Mouse (Mus musculus) C2C12 (cell line): ENCODE measurements around the gene Rab13. TPM values are rescaled to one million over a fixed set of nuclear protein-coding genes. Genes with fewer than 3 reads are reported as not detected.
A peak's percentile ranks its signal among the peaks of the same experiment; 100 is the strongest.

Experiments used
- H3K27me3 ChIP-seq: one replicate; pipeline ENCODE4 v1.6.1; 2011; ENCODE audit not compliant: control insufficient read depth, insufficient read depth, insufficient read length
- H3K36me3 ChIP-seq: one replicate; pipeline ENCODE4 v1.6.1; 2011; ENCODE audit not compliant: control insufficient read depth, insufficient read depth
- H3K4me3 ChIP-seq: one replicate; pipeline ENCODE4 v1.5.1; 2011; ENCODE audit warnings: mild to moderate bottlenecking, control low read depth; ENCODE audit not compliant: poor library complexity, insufficient read depth, severe bottlenecking
- H3K79me2 ChIP-seq: one replicate; pipeline ENCODE4 v1.6.1; 2011; ENCODE audit not compliant: control insufficient read depth, insufficient read depth
- H3K79me3 ChIP-seq: one replicate; pipeline ENCODE4 v1.6.1; 2011; ENCODE audit warnings: low read depth, control low read depth
- H3ac ChIP-seq: one replicate; pipeline ENCODE3; 2011; ENCODE audit warnings: low read depth; ENCODE audit not compliant: control insufficient read depth, insufficient read length
- CEBPB ChIP-seq: IDR thresholded peaks from one replicate; pipeline ENCODE4 v1.6.1; 2011; ENCODE audit warnings: low read depth, mild to moderate bottlenecking, control low read depth, moderate library complexity
- CTCF ChIP-seq: IDR thresholded peaks from one replicate; pipeline ENCODE4 v1.5.1; 2011; ENCODE audit not compliant: control insufficient read depth, insufficient read depth, insufficient read length
- FOSL1 ChIP-seq: IDR thresholded peaks from one replicate; pipeline ENCODE4 v1.8.0; 2011; ENCODE audit warnings: mild to moderate bottlenecking, low read length; ENCODE audit not compliant: poor library complexity, insufficient read depth, severe bottlenecking
- MAX ChIP-seq: IDR thresholded peaks from one replicate; pipeline ENCODE4 v1.6.1; 2011; ENCODE audit warnings: mild to moderate bottlenecking, control low read depth
- MYOD1 ChIP-seq: IDR thresholded peaks from one replicate; pipeline ENCODE4 v1.6.1; 2011; ENCODE audit warnings: low read depth; ENCODE audit not compliant: control insufficient read depth, insufficient read length
- MYOG ChIP-seq: IDR thresholded peaks from one replicate; pipeline ENCODE4 v1.6.1; 2011; ENCODE audit not compliant: control insufficient read depth, insufficient read length; ENCODE audit errors: extremely low read depth
- USF1 ChIP-seq: IDR thresholded peaks from one replicate; pipeline ENCODE4 v1.6.1; 2011; ENCODE audit warnings: low read depth, mild to moderate bottlenecking, control low read depth, moderate library complexity
- polyA plus RNA-seq: library from polyadenylated mRNA; unstranded; fragments of >200 nt; fragmentation: generic; extraction: Trizol; gene quantifications from one replicate; pipeline ENCODE4 v1.2.1, GENCODE M21; 2012; ENCODE audit warnings: missing spikeins

Rab13 gene
- polyA plus RNA-seq, 1 experiment = 28.2 TPM

DNA sequence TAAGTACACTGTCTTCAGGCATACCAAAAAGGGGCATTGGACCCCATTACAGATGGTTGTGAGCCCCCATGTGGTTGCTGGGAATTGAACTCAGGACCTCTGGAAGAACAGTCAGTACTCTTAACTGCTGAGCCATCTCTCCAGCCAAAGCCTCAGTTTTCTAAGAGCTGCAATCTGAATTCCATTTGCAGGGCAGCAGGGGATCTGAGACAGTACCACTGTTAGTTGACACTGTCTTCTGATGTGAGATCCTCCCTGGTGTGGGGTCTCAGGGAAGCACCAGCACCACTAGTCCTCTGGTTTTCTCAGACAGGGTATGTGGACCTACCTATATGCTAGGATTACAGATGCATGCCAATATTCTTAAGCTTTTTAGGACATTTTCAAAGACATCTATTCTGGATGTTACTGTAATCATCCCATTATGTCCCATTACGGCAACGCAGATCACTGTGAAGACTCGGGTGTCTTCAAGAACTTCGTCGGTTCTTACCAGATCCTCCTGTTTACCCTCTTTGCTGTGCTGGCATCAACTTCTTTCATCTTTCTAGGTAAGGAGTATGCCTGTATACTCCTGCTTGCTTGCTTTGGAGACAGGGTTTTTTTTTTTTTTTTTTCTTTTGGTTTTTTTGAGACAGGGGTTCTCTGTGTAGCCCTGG, 3.5 kb upstream of the Rab13 start:
- Histone ChIP-seq H3K79me2 (peaks cover 35% of the 10 kb centered on the region), H3K36me3 (peaks cover 63% of the 10 kb centered on the region), H3K27me3 (no peaks in the 10 kb centered on the region), H3ac (no peak overlapping the region), H3K4me3 (no peak overlapping the region), H3K79me3 (peaks cover 39% of the 10 kb centered on the region)
- no peak for TF ChIP-seq CTCF
- TF ChIP-seq MYOD1 = no peak
- no peak for TF ChIP-seq MYOG
- no peak for TF ChIP-seq FOSL1
- no peak for TF ChIP-seq CEBPB
- no peak for TF ChIP-seq MAX
- no peak for TF ChIP-seq USF1

DNA sequence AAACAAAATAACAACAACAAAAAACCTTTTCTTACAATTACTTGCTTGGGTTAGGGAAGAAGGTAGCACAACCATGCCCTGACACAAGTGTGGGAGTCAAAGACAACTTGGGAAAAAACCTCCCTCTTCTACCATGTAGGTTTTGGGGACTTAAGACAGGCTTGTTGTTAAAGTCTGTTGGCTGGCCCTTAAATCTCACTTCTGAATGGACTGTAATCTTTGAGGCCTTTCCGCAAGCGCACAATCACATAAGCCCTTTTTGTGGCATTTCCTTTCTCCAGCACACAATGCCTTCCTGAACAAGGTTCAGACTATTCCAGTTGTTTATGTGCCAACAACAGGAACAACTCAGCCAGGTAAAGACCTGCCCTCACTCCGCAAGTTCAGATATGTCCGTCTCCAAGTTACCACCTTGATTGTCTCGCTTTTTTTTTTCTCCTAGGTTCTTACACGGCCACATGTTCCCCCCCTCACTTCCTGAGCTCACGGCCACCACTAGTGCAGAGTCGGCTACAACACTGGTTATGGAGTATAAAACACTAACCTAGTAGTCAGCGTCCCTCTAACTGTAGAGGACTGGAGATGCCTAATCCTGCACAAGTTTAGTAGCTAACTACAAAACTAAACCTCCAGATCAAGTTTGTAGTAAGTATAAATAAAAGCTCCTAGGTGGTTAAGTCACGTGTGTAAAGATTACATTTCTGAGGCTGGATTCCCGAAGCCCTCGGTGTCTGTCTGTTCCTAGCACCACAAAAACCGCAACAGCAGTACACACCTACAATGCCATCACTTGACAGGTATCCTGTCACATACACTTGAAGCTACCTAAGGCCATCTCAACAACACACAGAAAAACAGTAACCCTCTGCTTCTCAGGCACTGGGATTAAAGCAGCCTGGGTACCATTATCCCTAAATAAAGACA, 1.8 kb upstream of the Rab13 start:
- H3K4me3 ChIP-seq = peak overlapping the region; percentile 84
- TF ChIP-seq MYOG = no peak
- TF ChIP-seq USF1 = peak; percentile 17
- peaks cover 35% of the 10 kb centered on the region for H3K79me2 ChIP-seq
- peaks cover 39% of the 10 kb centered on the region for H3K79me3 ChIP-seq
- H3K36me3 ChIP-seq = peaks cover 58% of the 10 kb centered on the region
- peak overlapping the region; percentile 61 for H3ac ChIP-seq
- H3K27me3 ChIP-seq = no peaks in the 10 kb centered on the region

DNA sequence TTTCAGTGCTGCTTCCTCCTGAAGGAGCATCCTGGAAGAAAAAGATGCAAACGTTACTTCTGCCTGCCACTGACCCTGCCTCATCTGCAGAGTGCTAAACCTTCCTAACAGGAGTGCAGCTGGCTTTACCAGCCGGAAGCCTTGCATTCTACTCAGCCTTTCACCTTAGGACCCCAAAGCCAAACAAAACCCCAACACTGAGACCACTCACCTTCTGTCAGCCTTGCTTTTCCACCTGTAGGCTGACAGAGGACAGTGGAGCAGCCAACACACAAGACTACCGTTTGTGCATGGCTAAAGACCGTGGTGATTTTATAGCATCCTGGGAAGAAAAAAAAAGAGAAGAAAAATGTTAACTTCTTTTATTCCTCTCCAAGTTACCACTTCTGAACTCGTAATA, 772 bp upstream of the Rab13 start:
- Histone ChIP-seq H3K79me2 (peaks cover 35% of the 10 kb centered on the region), H3K4me3 (peak overlapping the region; percentile 84), H3K36me3 (peaks cover 51% of the 10 kb centered on the region), H3ac (peak overlapping the region; percentile 71), H3K27me3 (no peaks in the 10 kb centered on the region), H3K79me3 (peaks cover 39% of the 10 kb centered on the region)
- TF ChIP-seq FOSL1 = no peak
- no peak for TF ChIP-seq MYOD1
- no peak for TF ChIP-seq MYOG
- no peak for TF ChIP-seq CEBPB
- no peak for TF ChIP-seq USF1
- no peak for TF ChIP-seq CTCF
- TF ChIP-seq MAX = no peak

DNA sequence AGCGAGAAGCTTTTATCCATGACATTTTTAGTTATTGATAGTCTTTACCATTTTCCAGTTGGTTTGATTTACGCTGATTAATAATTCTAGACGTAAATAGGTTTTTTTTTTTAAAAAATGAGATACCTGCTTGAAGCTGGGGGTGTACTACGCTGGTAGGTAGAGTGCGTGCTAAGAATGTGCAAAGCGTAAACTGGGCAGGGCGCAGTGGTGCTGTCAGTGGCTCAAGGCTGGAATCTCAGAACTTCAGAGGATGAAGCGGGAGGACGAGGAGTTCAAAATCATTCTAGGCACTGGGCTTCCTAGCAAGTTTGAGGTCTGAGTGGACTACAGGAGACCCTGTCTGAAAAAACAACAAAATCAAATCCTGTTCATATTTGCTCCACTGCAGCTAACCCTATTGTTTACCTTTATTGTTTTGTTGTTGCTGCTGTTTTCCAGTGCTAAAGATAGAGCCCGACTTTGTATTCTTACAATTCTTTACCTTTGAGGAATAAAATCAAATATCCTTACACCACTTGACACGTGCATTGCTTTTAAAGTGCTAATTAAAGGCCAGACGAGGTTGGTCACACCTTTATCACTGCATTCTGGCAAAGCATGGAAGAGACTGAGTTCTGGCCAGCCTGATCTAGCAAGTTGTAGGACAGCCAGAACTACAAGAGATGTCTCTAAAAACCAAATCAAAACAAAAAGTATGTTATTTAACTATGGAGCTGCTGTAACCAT, 625 bp downstream of the Rab13 start:
- TF ChIP-seq CTCF (no peak), MAX (no peak), CEBPB (no peak), MYOD1 (no peak), USF1 (no peak), FOSL1 (no peak), MYOG (no peak)
- peaks cover 35% of the 10 kb centered on the region for H3K79me2 ChIP-seq
- H3ac ChIP-seq = peak overlapping the region; percentile 57
- peak overlapping the region; percentile 84 for H3K4me3 ChIP-seq
- H3K79me3 ChIP-seq = peaks cover 38% of the 10 kb centered on the region
- peaks cover 37% of the 10 kb centered on the region for H3K36me3 ChIP-seq
- no peaks in the 10 kb centered on the region for H3K27me3 ChIP-seq

DNA sequence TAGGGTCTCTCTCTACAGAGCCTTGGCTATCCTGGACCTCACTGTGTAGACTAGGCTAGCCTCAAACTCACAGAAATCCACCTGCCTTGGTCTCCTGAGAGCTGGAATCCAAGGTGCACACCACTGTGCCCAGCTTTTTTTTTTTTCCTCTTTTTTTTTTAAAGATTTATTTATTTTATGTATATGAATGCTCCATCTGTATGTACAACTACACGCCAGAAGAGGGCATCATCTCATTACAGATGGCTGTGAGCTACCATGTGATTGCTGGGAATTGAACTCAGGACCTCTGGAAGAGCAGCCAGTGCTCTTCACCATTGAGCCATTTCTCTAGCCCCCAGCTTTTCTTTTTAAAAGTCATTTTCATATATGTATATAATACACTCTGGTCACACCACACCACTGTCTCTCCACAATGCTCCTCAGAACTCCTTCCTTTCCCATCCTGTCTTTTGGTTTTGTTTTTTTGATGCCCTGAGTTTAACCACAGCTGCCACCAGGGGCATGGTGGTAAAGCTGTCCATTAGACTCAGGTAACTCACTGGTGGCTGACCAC, 2.4 kb downstream of the Rab13 start:
- Histone ChIP-seq H3K4me3 (no peak overlapping the region), H3K79me3 (peaks cover 25% of the 10 kb centered on the region), H3ac (no peak overlapping the region), H3K27me3 (no peaks in the 10 kb centered on the region), H3K79me2 (peaks cover 27% of the 10 kb centered on the region), H3K36me3 (peaks cover 20% of the 10 kb centered on the region)
- TF ChIP-seq MAX = no peak
- TF ChIP-seq MYOD1 = no peak
- no peak for TF ChIP-seq CTCF
- TF ChIP-seq CEBPB = no peak
- TF ChIP-seq FOSL1 = no peak
- TF ChIP-seq MYOG = no peak
- TF ChIP-seq USF1 = no peak
